Mouse (Mus musculus): ENCODE results near the gene Ilvbl.
"Not testable (repeated sequence)": the region's sequence is repeated elsewhere in the genome, so short reads cannot be mapped to it uniquely, and the experiment has no call there.

Ilvbl gene

GRCm38 (mm10) chr10:78591406-78592328, 17.5 kb downstream of the Ilvbl start, which contains the start of gene Syde1:
Gene Syde1, minus strand, starts transcription at chr10:78591964.
- DNase-seq (ENCODE audit: low spot score in 2 of 2) = no peak

GRCm38 (mm10) chr10:78592856-78593379, 18.8 kb downstream of the Ilvbl start:
- DNase-seq (ENCODE audit: low spot score in 2 of 2) = no peak

GRCm38 (mm10) chr10:78593736-78594135, 19.6 kb downstream of the Ilvbl start:
- DNase-seq (ENCODE audit: low spot score in 2 of 2) = no peak

GRCm38 (mm10) chr10:78594157-78594556, 20.0 kb downstream of the Ilvbl start:
- DNase-seq (ENCODE audit: low spot score in 2 of 2) = no peak

GRCm38 (mm10) chr10:78594566-78594965, 20.4 kb downstream of the Ilvbl start:
- no peak for DNase-seq (ENCODE audit: low spot score in 2 of 2)

- DNase-seq (ENCODE audit: low spot score in 2 of 2) = no peak
Observed at GRCm38 (mm10) chr10:78599865-78600264, 25.7 kb downstream of the Ilvbl start.

- peak in 1 of 2 experiments; percentile 62 for DNase-seq (ENCODE audit: low spot score in 2 of 2)
Observed at GRCm38 (mm10) chr10:78605080-78605479, 30.9 kb downstream of the Ilvbl start.

GRCm38 (mm10) chr10:78607602-78608001, 33.5 kb downstream of the Ilvbl start:
- no peak for DNase-seq (ENCODE audit: low spot score in 2 of 2)

- DNase-seq (ENCODE audit: low spot score in 2 of 2) = no peak
Observed at GRCm38 (mm10) chr10:78617974-78618373, 43.8 kb downstream of the Ilvbl start, which contains the start of gene Olfr1357. Gene Olfr1357, minus strand, starts transcription at chr10:78618074.

- not testable (repeated sequence) for DNase-seq (ENCODE audit: low spot score in 2 of 2)
Observed at GRCm38 (mm10) chr10:78623143-78623542, 49.0 kb downstream of the Ilvbl start.

GRCm38 (mm10) chr10:78630194-78630593, 56.0 kb downstream of the Ilvbl start:
- peak; percentile 53 to 62 for DNase-seq (ENCODE audit: low spot score in 2 of 2)

- peak; percentile 53 to 67 for DNase-seq (ENCODE audit: low spot score in 2 of 2)
Observed at GRCm38 (mm10) chr10:78632311-78632710, 58.2 kb downstream of the Ilvbl start.
